8 mouse cellular contexts compared by ENCODE assay signal in the genomic region with DNA sequence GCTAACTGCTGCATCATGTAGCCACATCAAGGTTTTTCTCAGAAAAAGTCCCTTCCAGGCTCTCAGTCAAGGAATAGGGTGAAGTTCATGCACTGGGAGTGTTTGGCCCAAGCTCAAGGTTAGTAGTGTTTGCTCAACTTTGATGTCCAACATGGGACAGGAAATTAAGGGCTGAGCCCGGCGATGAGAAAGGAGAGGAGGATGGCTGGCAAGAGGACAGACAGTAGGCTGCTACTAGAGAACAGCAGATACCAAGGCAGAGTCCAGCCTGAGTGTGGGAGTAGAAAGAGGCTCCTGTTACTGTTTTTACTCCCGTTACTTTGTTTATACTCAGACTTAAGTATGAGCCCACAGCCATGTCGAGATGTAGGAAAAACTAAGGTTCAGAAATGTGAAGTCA. TPM values are rescaled to one million over a fixed set of nuclear protein-coding genes. Genes with fewer than 3 reads are reported as not detected.
DNase-seq lines count a peak whose midpoint lies in the region; ATAC-seq and TF ChIP-seq lines count a peak whose summit lies in the region.

No protein-coding gene starts in this region.

- H3K4me1 ChIP-seq in cerebellum, adult 2 months (ENCODE audit: control insufficient read depth, insufficient read depth, low read length): no peaks in the 10 kb centered on the region
- H3K4me1 ChIP-seq in embryonic facial prominence, embryonic 12.5 days: peaks cover 4% of the 10 kb centered on the region; the same call in 1 of the 2 replicates
- peaks cover 16% of the 10 kb centered on the region; the same call in 1 of the 2 replicates for H3K4me1 ChIP-seq in hindbrain, embryonic 15.5 days (replicated peaks)
- peaks cover 18% of the 10 kb centered on the region for H3K4me1 ChIP-seq in neural tube, embryonic 13.5 days (replicated peaks)

- DNase-seq in cerebellum, adult 2 months: peak in 1 of 2 experiments; percentile 22
- no peak for DNase-seq in cerebellum, adult 11 months
- peak; percentile 5 to 6 for DNase-seq in B cell, adult 2 months
- peak; percentile 49 for DNase-seq in liver
- no peak for DNase-seq in layer of hippocampus, postnatal 36 days

- peak overlapping the region; percentile 53 for H3K4me3 ChIP-seq in cerebellum, adult 2 months (replicated peaks; ENCODE audit: insufficient read depth, low read depth, low read length)
- H3K4me3 ChIP-seq in embryonic facial prominence, embryonic 12.5 days: peak overlapping the region; percentile 67
- peak overlapping the region; percentile 58 for H3K4me3 ChIP-seq in hindbrain, embryonic 15.5 days
- peak overlapping the region; percentile 64 for H3K4me3 ChIP-seq in neural tube, embryonic 13.5 days

- H3K9ac ChIP-seq in embryonic facial prominence, embryonic 12.5 days: 0 out of 2 replicates have a peak overlapping the region, but pooled peaks have one; percentile 70
- no peak overlapping the region for H3K9ac ChIP-seq in hindbrain, embryonic 15.5 days
- H3K9ac ChIP-seq in neural tube, embryonic 13.5 days: peak overlapping the region; percentile 74

- no peak for TF ChIP-seq CTCF in cerebellum, adult 2 months (IDR thresholded peaks at IDR 0.05; ENCODE audit: borderline replicate concordance, insufficient read depth, low read depth, low read length)

- peaks cover 15% of the 10 kb centered on the region for H3K36me3 ChIP-seq in embryonic facial prominence, embryonic 12.5 days
- H3K36me3 ChIP-seq in hindbrain, embryonic 15.5 days: peaks cover 10% of the 10 kb centered on the region; the same call in 1 of the 2 replicates
- peaks cover 15% of the 10 kb centered on the region for H3K36me3 ChIP-seq in neural tube, embryonic 13.5 days

- TF ChIP-seq POLR2A in cerebellum, adult 2 months (IDR thresholded peaks at IDR 0.05; ENCODE audit: borderline replicate concordance, insufficient read depth, low read length): no peak

- peak overlapping the region; percentile 72 for H3K4me2 ChIP-seq in embryonic facial prominence, embryonic 12.5 days (replicated peaks)
- peak overlapping the region; percentile 76 for H3K4me2 ChIP-seq in hindbrain, embryonic 15.5 days
- H3K4me2 ChIP-seq in neural tube, embryonic 13.5 days: peak overlapping the region; percentile 68

- no peak for ATAC-seq in embryonic facial prominence, embryonic 12.5 days (ENCODE audit: insufficient number of reproducible peaks, insufficient read depth, low FRiP score, low TSS enrichment)
- no peak for ATAC-seq in hindbrain, embryonic 15.5 days (ENCODE audit: low FRiP score, low read depth)
- ATAC-seq in neural tube, embryonic 13.5 days (ENCODE audit: low read depth): peak; percentile 6; the same call in 1 of the 2 replicates

- no peaks in the 10 kb centered on the region for H3K27me3 ChIP-seq in cerebellum, adult 2 months (ENCODE audit: control insufficient read depth, insufficient read depth, low read length)
- H3K27me3 ChIP-seq in embryonic facial prominence, embryonic 12.5 days: no peaks in the 10 kb centered on the region
- no peaks in the 10 kb centered on the region for H3K27me3 ChIP-seq in hindbrain, embryonic 15.5 days
- H3K27me3 ChIP-seq in neural tube, embryonic 13.5 days: no peaks in the 10 kb centered on the region

- H3K27ac ChIP-seq in cerebellum, adult 2 months (ENCODE audit: insufficient read depth, low read length): no peak overlapping the region
- peak overlapping the region; percentile 81 for H3K27ac ChIP-seq in embryonic facial prominence, embryonic 12.5 days
- H3K27ac ChIP-seq in hindbrain, embryonic 15.5 days (replicated peaks): 0 out of 2 replicates have a peak overlapping the region, but pooled peaks have one; percentile 72
- H3K27ac ChIP-seq in neural tube, embryonic 13.5 days (replicated peaks): no peak overlapping the region

- H3K9me3 ChIP-seq in embryonic facial prominence, embryonic 12.5 days: no peaks in the 10 kb centered on the region
- H3K9me3 ChIP-seq in hindbrain, embryonic 15.5 days: no peaks in the 10 kb centered on the region
- H3K9me3 ChIP-seq in neural tube, embryonic 13.5 days: no peaks in the 10 kb centered on the region

- 18% methylated on average over 4 of the region's 4 CpGs for WGBS in cerebellum, adult 2 months
- 22% methylated on average over 4 of the region's 4 CpGs for WGBS in embryonic facial prominence, embryonic 12.5 days
- 31% methylated on average over 4 of the region's 4 CpGs for WGBS in hindbrain, embryonic 15.5 days
- WGBS in neural tube, embryonic 13.5 days: 43% methylated on average over 4 of the region's 4 CpGs

RNA-seq across cellular contexts. Expression of a gene that starts 0.9 kb away (rescaled TPM):
- polyA plus RNA-seq in cerebellum, adult 2 months (2012; rRNA removed): 139 and 144 TPM in 2 replicates
- 99.8 and 105 TPM in 2 replicates for polyA plus RNA-seq in embryonic facial prominence, embryonic 12.5 days (2016; fragmentation: Nextera tagmentation; extraction: Ambion mirVana)
- polyA plus RNA-seq in hindbrain, embryonic 15.5 days (2015; fragmentation: Nextera tagmentation; extraction: Ambion mirVana): 109 and 112 TPM in 2 replicates
- 105 and 112 TPM in 2 replicates for polyA plus RNA-seq in neural tube, embryonic 13.5 days (2015; fragmentation: Nextera tagmentation; extraction: Ambion mirVana)
- total RNA-seq in layer of hippocampus, postnatal 36 days (2021): 10 to 100 TPM; 76.2 to 78.2 TPM

RNA-seq across cellular contexts. Expression of a gene that starts 12.2 kb away (rescaled TPM):
- 19.3 and 20.0 TPM in 2 replicates for polyA plus RNA-seq in cerebellum, adult 2 months (2012; rRNA removed)
- polyA plus RNA-seq in embryonic facial prominence, embryonic 12.5 days (2016; fragmentation: Nextera tagmentation; extraction: Ambion mirVana): 14.3 and 15.0 TPM in 2 replicates
- polyA plus RNA-seq in hindbrain, embryonic 15.5 days (2015; fragmentation: Nextera tagmentation; extraction: Ambion mirVana): 12.5 and 12.8 TPM in 2 replicates
- polyA plus RNA-seq in neural tube, embryonic 13.5 days (2015; fragmentation: Nextera tagmentation; extraction: Ambion mirVana): 13.4 and 14.0 TPM in 2 replicates
- total RNA-seq in layer of hippocampus, postnatal 36 days (2021): 10 to 100 TPM; 13.1 to 14.3 TPM

RNA-seq across cellular contexts. Expression of a gene that starts 16.0 kb away (rescaled TPM):
- polyA plus RNA-seq in cerebellum, adult 2 months (2012; rRNA removed): 9.6 and 11.0 TPM in 2 replicates
- 2.2 and 2.7 TPM in 2 replicates for polyA plus RNA-seq in embryonic facial prominence, embryonic 12.5 days (2016; fragmentation: Nextera tagmentation; extraction: Ambion mirVana)
- polyA plus RNA-seq in hindbrain, embryonic 15.5 days (2015; fragmentation: Nextera tagmentation; extraction: Ambion mirVana): 1.6 and 2.0 TPM in 2 replicates
- polyA plus RNA-seq in neural tube, embryonic 13.5 days (2015; fragmentation: Nextera tagmentation; extraction: Ambion mirVana): 2.7 and 2.9 TPM in 2 replicates
- 1 to 10 TPM; 8.0 to 8.3 TPM for total RNA-seq in layer of hippocampus, postnatal 36 days (2021)

Comparison
In these comparisons a context has a peak if more than half of its experiments do, and no peak if none do; other contexts are left out.
1. DNase-seq: peak in B cell, adult 2 months (2 of 2) and liver (single experiment); none in cerebellum, adult 11 months (single experiment) and layer of hippocampus, postnatal 36 days (0 of 2).
2. H3K27ac ChIP-seq: peak in embryonic facial prominence, embryonic 12.5 days (single experiment) and hindbrain, embryonic 15.5 days (single experiment); none in cerebellum, adult 2 months (single experiment) and neural tube, embryonic 13.5 days (single experiment).
3. Peak in every context shown above with its lines, with median percentiles within 50 percentile points of each other: H3K4me3 ChIP-seq and H3K4me2 ChIP-seq.